Mouse (Mus musculus) neural tube, embryonic 12.5 days (tissue): ENCODE data around the gene Npas3. TPM values are rescaled to one million over a fixed set of nuclear protein-coding genes. Genes with fewer than 3 reads are reported as not detected.
"Not testable (repeated sequence)": the region's sequence is repeated elsewhere in the genome, so short reads cannot be mapped to it uniquely, and the experiment has no call there.

Experiments used
- ATAC-seq: fragments of 200-750 bp; cut with Nextera tagmentation; 2 replicates; pipeline ENCODE4 v1.8.0; 2017; ENCODE audit warnings: low read depth, mild to moderate bottlenecking, moderate TSS enrichment, moderate library complexity; ENCODE audit not compliant: low FRiP score
- H3K27ac ChIP-seq: fragments of 300-500 bp; sonication (generic); 2 replicates; pipeline ENCODE4 v1.5.1; 2016
- H3K27me3 ChIP-seq: fragments of 300-500 bp; sonication (generic); replicated peaks from 2 replicates; pipeline ENCODE4 v1.6.1; 2016; ENCODE audit warnings: mild to moderate bottlenecking
- H3K36me3 ChIP-seq: fragments of 300-500 bp; sonication (generic); 2 replicates; pipeline ENCODE4 v1.6.1; 2016; ENCODE audit warnings: mild to moderate bottlenecking
- H3K4me1 ChIP-seq: fragments of 300-500 bp; sonication (generic); 2 replicates; pipeline ENCODE4 v1.6.1; 2016
- H3K4me2 ChIP-seq: fragments of 300-500 bp; sonication (generic); replicated peaks from 2 replicates; pipeline ENCODE4 v1.6.1; 2016; ENCODE audit warnings: mild to moderate bottlenecking
- H3K4me3 ChIP-seq: fragments of 300-500 bp; sonication (generic); 2 replicates; pipeline ENCODE4 v1.5.1; 2016
- H3K9ac ChIP-seq: fragments of 300-500 bp; sonication (generic); 2 replicates; pipeline ENCODE4 v1.6.1; 2016; ENCODE audit warnings: mild to moderate bottlenecking
- H3K9me3 ChIP-seq: fragments of 300-500 bp; sonication (generic); 2 replicates; pipeline ENCODE4 v1.6.1; 2016; ENCODE audit warnings: mild to moderate bottlenecking
- WGBS: fragments of 180-500 bp; shearing (Covaris S2); methylation state at CpG from one replicate; pipeline ENCODE4 v1.1.7; 2016; 5-methylcytosine and 5-hydroxymethylcytosine counted together
- polyA plus RNA-seq: library from polyadenylated mRNA; unstranded; fragments of >200 nt; fragmentation: Nextera tagmentation; extraction: Ambion mirVana; gene quantifications from 2 replicates; pipeline ENCODE4 v1.2.1, GENCODE M21; 2016

Gene Npas3
- polyA plus RNA-seq, 1 experiment from 2014 or later: 21.4 TPM

GRCm38 (mm10) chr12:53252572-53253422 is 4.3 kb downstream of the Npas3 start:
- Histone ChIP-seq H3K36me3 (no peaks in the 10 kb centered on the region), H3K4me1 (peaks cover 31% of the 10 kb centered on the region), H3K27me3 (no peaks in the 10 kb centered on the region), H3K9ac (peak overlapping the region; percentile 99), H3K27ac (peak overlapping the region; percentile 97), H3K4me2 (peak overlapping the region; percentile 58), H3K4me3 (peak overlapping the region; percentile 85), H3K9me3 (no peaks in the 10 kb centered on the region)
- under 1% methylated on average over 99 of the region's 115 CpGs for WGBS
- no peak; the same call in none of the 2 replicates for ATAC-seq

- Histone ChIP-seq H3K27me3 (no peaks in the 10 kb centered on the region), H3K27ac (peak overlapping the region; percentile 57; the same call in 1 of the 2 replicates), H3K4me3 (peak overlapping the region; percentile 85), H3K4me1 (peaks cover 31% of the 10 kb centered on the region), H3K36me3 (no peaks in the 10 kb centered on the region), H3K9me3 (no peaks in the 10 kb centered on the region), H3K9ac (peak overlapping the region; percentile 99), H3K4me2 (peak overlapping the region; percentile 58)
- ATAC-seq: peak; percentile 66
- 1% methylated on average over 21 of the region's 32 CpGs for WGBS
Observed at GRCm38 (mm10) chr12:53253461-53254159, 5.1 kb downstream of the Npas3 start.

- WGBS: 2% methylated on average over 6 of the region's 6 CpGs
- peak overlapping the region; percentile 99 for H3K9ac ChIP-seq
- no peaks in the 10 kb centered on the region for H3K36me3 ChIP-seq
- no peaks in the 10 kb centered on the region for H3K27me3 ChIP-seq
- no peaks in the 10 kb centered on the region for H3K9me3 ChIP-seq
- peaks cover 31% of the 10 kb centered on the region for H3K4me1 ChIP-seq
- peak overlapping the region; percentile 85 for H3K4me3 ChIP-seq
- peak overlapping the region; percentile 58 for H3K4me2 ChIP-seq
- no peak for ATAC-seq
- H3K27ac ChIP-seq: no peak overlapping the region
Observed at GRCm38 (mm10) chr12:53254160-53254480, 5.6 kb downstream of the Npas3 start.

- not testable (repeated sequence) for H3K27me3 ChIP-seq, H3K36me3 ChIP-seq, H3K27ac ChIP-seq, H3K9ac ChIP-seq, ATAC-seq, H3K9me3 ChIP-seq, H3K4me2 ChIP-seq, H3K4me3 ChIP-seq
- H3K4me1 ChIP-seq: 0 out of 2 replicates have a peak, but pooled peaks cover 10% of the 10 kb centered on the region
Observed at GRCm38 (mm10) chr12:53274502-53274901, 26.0 kb downstream of the Npas3 start.

GRCm38 (mm10) chr12:53277393-53277792 is 28.9 kb downstream of the Npas3 start:
- Histone ChIP-seq H3K36me3 (peaks cover under 1% of the 10 kb centered on the region; the same call in 1 of the 2 replicates), H3K4me2 (no peak overlapping the region), H3K4me1 (no peaks in the 10 kb centered on the region), H3K9ac (no peak overlapping the region), H3K9me3 (no peaks in the 10 kb centered on the region), H3K4me3 (no peak overlapping the region), H3K27ac (no peak overlapping the region), H3K27me3 (no peaks in the 10 kb centered on the region)
- ATAC-seq: no peak
- 84% methylated on average over 6 of the region's 6 CpGs for WGBS

- WGBS: 76% methylated on average over 4 of the region's 4 CpGs
- no peak overlapping the region for H3K27ac ChIP-seq
- H3K9ac ChIP-seq: no peak overlapping the region
- H3K4me2 ChIP-seq: no peak overlapping the region
- no peaks in the 10 kb centered on the region for H3K36me3 ChIP-seq
- no peak overlapping the region for H3K4me3 ChIP-seq
- H3K27me3 ChIP-seq: no peaks in the 10 kb centered on the region
- ATAC-seq: no peak
- H3K4me1 ChIP-seq: peaks cover 14% of the 10 kb centered on the region
- H3K9me3 ChIP-seq: no peaks in the 10 kb centered on the region
Observed at GRCm38 (mm10) chr12:53290341-53290740, 41.9 kb downstream of the Npas3 start.

GRCm38 (mm10) chr12:53290846-53291245 is 42.4 kb downstream of the Npas3 start:
- no peaks in the 10 kb centered on the region for H3K27me3 ChIP-seq
- H3K9ac ChIP-seq: no peak overlapping the region
- no peaks in the 10 kb centered on the region for H3K36me3 ChIP-seq
- ATAC-seq: no peak
- H3K9me3 ChIP-seq: no peaks in the 10 kb centered on the region
- H3K27ac ChIP-seq: no peak overlapping the region
- peaks cover 20% of the 10 kb centered on the region for H3K4me1 ChIP-seq
- 82% methylated on average over 10 of the region's 10 CpGs for WGBS
- H3K4me3 ChIP-seq: no peak overlapping the region
- H3K4me2 ChIP-seq: no peak overlapping the region

GRCm38 (mm10) chr12:53292010-53292409 is 43.5 kb downstream of the Npas3 start:
- Histone ChIP-seq H3K4me3 (no peak overlapping the region), H3K27me3 (no peaks in the 10 kb centered on the region), H3K27ac (0 out of 2 replicates have a peak overlapping the region, but pooled peaks have one; percentile 0), H3K4me1 (peaks cover 24% of the 10 kb centered on the region), H3K9ac (no peak overlapping the region), H3K4me2 (peak overlapping the region; percentile 33), H3K36me3 (no peaks in the 10 kb centered on the region), H3K9me3 (no peaks in the 10 kb centered on the region)
- no peak for ATAC-seq
- 45% methylated on average over 8 of the region's 8 CpGs for WGBS

GRCm38 (mm10) chr12:53292508-53293300 is 44.2 kb downstream of the Npas3 start:
- ATAC-seq: peak; percentile 90
- Histone ChIP-seq H3K27ac (peak overlapping the region; percentile 43; the same call in 1 of the 2 replicates), H3K27me3 (no peaks in the 10 kb centered on the region), H3K9ac (no peak overlapping the region), H3K9me3 (no peaks in the 10 kb centered on the region), H3K36me3 (no peaks in the 10 kb centered on the region), H3K4me1 (peaks cover 26% of the 10 kb centered on the region), H3K4me2 (peak overlapping the region; percentile 33), H3K4me3 (no peak overlapping the region)
- WGBS: 29% methylated on average over 17 of the region's 17 CpGs

GRCm38 (mm10) chr12:53294011-53294410 is 45.5 kb downstream of the Npas3 start:
- Histone ChIP-seq H3K4me1 (peaks cover 38% of the 10 kb centered on the region), H3K27me3 (no peaks in the 10 kb centered on the region), H3K4me2 (no peak overlapping the region), H3K27ac (no peak overlapping the region), H3K9ac (no peak overlapping the region), H3K4me3 (no peak overlapping the region), H3K36me3 (no peaks in the 10 kb centered on the region), H3K9me3 (no peaks in the 10 kb centered on the region)
- WGBS: 94% methylated on average over 7 of the region's 7 CpGs
- no peak for ATAC-seq

- WGBS: 33% methylated on average over 7 of the region's 7 CpGs
- H3K27me3 ChIP-seq: no peaks in the 10 kb centered on the region
- no peak overlapping the region for H3K9ac ChIP-seq
- H3K27ac ChIP-seq: no peak overlapping the region
- no peak overlapping the region for H3K4me2 ChIP-seq
- 0 out of 2 replicates have a peak, but pooled peaks have one; percentile 25 for ATAC-seq
- no peaks in the 10 kb centered on the region for H3K9me3 ChIP-seq
- no peaks in the 10 kb centered on the region for H3K36me3 ChIP-seq
- peaks cover 39% of the 10 kb centered on the region for H3K4me1 ChIP-seq
- no peak overlapping the region for H3K4me3 ChIP-seq
Observed at GRCm38 (mm10) chr12:53295747-53296146, 47.3 kb downstream of the Npas3 start.
